Mouse (Mus musculus): ENCODE measurements around the gene Kidins220.

- no peak for TF ChIP-seq POLR2A (IDR thresholded peaks at IDR 0.05; ENCODE audit: borderline replicate concordance, low read depth, low read length)
- no peak for TF ChIP-seq CTCF (IDR thresholded peaks at IDR 0.05; ENCODE audit: low read depth, low read length)
Measured at GRCm38 (mm10) chr12:24939372-24939771, 35.4 kb upstream of the Kidins220 start.
